Mouse (Mus musculus): ENCODE results near the gene 4933405O20Rik.

DNA sequence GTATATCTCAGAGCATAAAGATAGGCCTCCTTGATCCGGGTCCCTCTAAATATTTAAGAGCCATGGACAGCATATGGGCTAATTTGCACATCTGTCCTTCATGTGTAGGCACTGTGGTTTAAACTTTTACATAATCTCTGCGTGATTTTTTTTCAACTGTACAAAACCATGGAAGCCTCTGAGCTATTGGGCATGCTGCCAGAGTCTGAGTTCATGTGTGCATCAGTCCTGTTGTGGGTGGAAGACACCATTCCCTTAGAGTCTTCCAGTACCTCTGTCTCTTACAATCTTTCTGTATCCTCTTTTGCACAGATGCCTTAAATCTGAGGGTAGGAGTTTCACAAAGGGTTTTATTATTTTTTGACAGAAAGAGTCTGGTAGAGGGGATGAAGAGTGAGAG lies 15.1 kb downstream of the 4933405O20Rik start:
- no peak for TF ChIP-seq TAL1 (IDR thresholded peaks at IDR 0.05; ENCODE audit: low read length)
- no peak for TF ChIP-seq GATA1 (IDR thresholded peaks at IDR 0.05; ENCODE audit: low read length)

All from erythroblast, embryonic 14.5 days (primary cell).